Mouse (Mus musculus) CH12.LX (cell line): ENCODE results near the gene Ribc1. TPM values are rescaled to one million over a fixed set of nuclear protein-coding genes. Genes with fewer than 3 reads are reported as not detected.

Experiments used
- DNase-seq: peaks from one replicate; pipeline ENCODE4 v3.0.0-alpha.2; 2013; ENCODE audit errors: extremely low read depth
- H3K27ac ChIP-seq: 2 replicates; pipeline ENCODE4 v1.5.1; 2012; ENCODE audit warnings: low read depth, mild to moderate bottlenecking, control low read depth, moderate library complexity; ENCODE audit not compliant: insufficient read depth
- H3K27me3 ChIP-seq: replicated peaks from 2 replicates; pipeline ENCODE3; 2012; ENCODE audit warnings: inconsistent platforms
- H3K36me3 ChIP-seq, 2 experiments: replicated peaks in 1 of 2; 2 replicates each; pipeline versions ENCODE3 to v1.6.1; 2012; ENCODE audit warnings: inconsistent platforms in 1 of 2, low read length in 1 of 2, mild to moderate bottlenecking in 1 of 2, mixed read lengths in 1 of 2, moderate library complexity in 1 of 2; ENCODE audit not compliant: control insufficient read depth in 1 of 2, insufficient read depth in 1 of 2
- H3K4me1 ChIP-seq, 2 experiments: 2 replicates each; pipeline ENCODE4 v1.6.1; 2012; ENCODE audit warnings: inconsistent platforms in 1 of 2, moderate library complexity in 1 of 2; ENCODE audit not compliant: insufficient read depth in 2 of 2, control insufficient read depth in 1 of 2
- H3K4me2 ChIP-seq: 2 replicates; pipeline ENCODE4 v1.6.1; 2012; ENCODE audit warnings: low read depth, mild to moderate bottlenecking, control low read depth; ENCODE audit not compliant: poor library complexity, insufficient read depth, severe bottlenecking
- H3K4me3 ChIP-seq, 3 experiments: fragments of 150-350 bp in 1 of 3; sonication (generic) in 1 of 3; replicated peaks in 1 of 3; 2 replicates each; pipeline versions ENCODE3 to v1.5.1; 2011 to 2012; ENCODE audit warnings: low read depth in 2 of 3, low read length in 2 of 3, mild to moderate bottlenecking in 2 of 3, moderate library complexity in 2 of 3, control low read depth in 1 of 3, improper control_type of control experiment in 1 of 3, inconsistent platforms in 1 of 3, mixed read lengths in 1 of 3; ENCODE audit not compliant: poor library complexity in 1 of 3
- H3K79me2 ChIP-seq: replicated peaks from 2 replicates; pipeline ENCODE4 v1.6.1; 2012; ENCODE audit warnings: mild to moderate bottlenecking, moderate library complexity; ENCODE audit not compliant: control insufficient read depth, poor library complexity, insufficient read depth, severe bottlenecking; ENCODE audit errors: extremely low read depth
- H3K9ac ChIP-seq: 2 replicates; pipeline ENCODE4 v1.6.1; 2012; ENCODE audit warnings: low read depth, mild to moderate bottlenecking, control low read depth, moderate library complexity; ENCODE audit not compliant: insufficient read depth
- H3K9me3 ChIP-seq: replicated peaks from 2 replicates; pipeline ENCODE3; 2012; ENCODE audit warnings: low read length, inconsistent platforms, mixed read lengths
- BHLHE40 ChIP-seq: IDR thresholded peaks from 2 replicates; pipeline ENCODE4 v1.6.1; 2011; ENCODE audit warnings: mild to moderate bottlenecking, low read depth, low read length, improper control_type of control experiment
- CHD2 ChIP-seq: IDR thresholded peaks from 2 replicates; pipeline ENCODE4 v1.6.1; 2011; ENCODE audit warnings: low read length, improper control_type of control experiment
- E2F4 ChIP-seq: IDR thresholded peaks from 2 replicates; pipeline ENCODE4 v1.6.1; 2011; ENCODE audit warnings: low read depth, low read length, improper control_type of control experiment; ENCODE audit not compliant: insufficient replicate concordance
- ELF1 ChIP-seq: IDR thresholded peaks from 2 replicates; pipeline ENCODE4 v1.6.1; 2014; ENCODE audit warnings: low read depth, mild to moderate bottlenecking, inconsistent platforms, low read length, improper control_type of control experiment
- ETS1 ChIP-seq: conservative IDR thresholded peaks from 2 replicates; pipeline ENCODE4 v1.6.1; 2012; ENCODE audit warnings: low read depth, mild to moderate bottlenecking, inconsistent platforms, low read length, improper control_type of control experiment, moderate library complexity
- GABPA ChIP-seq: IDR thresholded peaks from 2 replicates; pipeline ENCODE4 v1.6.1; 2012; ENCODE audit warnings: low read depth, low read length, improper control_type of control experiment, inconsistent platforms; ENCODE audit not compliant: insufficient replicate concordance
- HCFC1 ChIP-seq: IDR thresholded peaks from 2 replicates; pipeline ENCODE4 v1.6.1; 2012; ENCODE audit warnings: low read depth, mild to moderate bottlenecking, inconsistent platforms, low read length, improper control_type of control experiment
- IRF4 ChIP-seq: IDR thresholded peaks from 2 replicates; pipeline ENCODE4 v1.6.1; 2014; ENCODE audit warnings: low read depth, mild to moderate bottlenecking, inconsistent platforms, low read length, improper control_type of control experiment
- JUN ChIP-seq: IDR thresholded peaks from 2 replicates; pipeline ENCODE4 v1.6.1; 2011; ENCODE audit warnings: low read depth, mild to moderate bottlenecking, low read length, improper control_type of control experiment, moderate library complexity; ENCODE audit not compliant: insufficient read depth
- JUND ChIP-seq: conservative IDR thresholded peaks from 2 replicates; pipeline ENCODE4 v1.6.1; 2011; ENCODE audit warnings: low read depth, low read length, improper control_type of control experiment
- KAT2A ChIP-seq: IDR thresholded peaks from 2 replicates; pipeline ENCODE4 v1.6.1; 2012; ENCODE audit warnings: low read length, improper control_type of control experiment, inconsistent platforms; ENCODE audit not compliant: insufficient replicate concordance
- MAFK ChIP-seq: IDR thresholded peaks from 2 replicates; pipeline ENCODE4 v1.6.1; 2011; ENCODE audit warnings: low read length, improper control_type of control experiment; ENCODE audit not compliant: insufficient replicate concordance
- MAX ChIP-seq: IDR thresholded peaks from 2 replicates; pipeline ENCODE4 v1.6.1; 2011; ENCODE audit warnings: low read length, improper control_type of control experiment
- MEF2A ChIP-seq: IDR thresholded peaks from 2 replicates; pipeline ENCODE4 v1.6.1; 2014; ENCODE audit warnings: low read depth, mild to moderate bottlenecking, inconsistent platforms, low read length, improper control_type of control experiment, borderline replicate concordance
- MXI1 ChIP-seq: IDR thresholded peaks from 2 replicates; pipeline ENCODE4 v1.6.1; 2011; ENCODE audit warnings: mild to moderate bottlenecking, low read depth, low read length, improper control_type of control experiment
- MYC ChIP-seq: IDR thresholded peaks from 2 replicates; pipeline ENCODE4 v1.6.1; 2011; ENCODE audit warnings: low read depth, mild to moderate bottlenecking, improper control_type of control experiment, low read length
- NELFE ChIP-seq: IDR thresholded peaks from 2 replicates; pipeline ENCODE4 v1.6.1; 2011; ENCODE audit warnings: low read depth, low read length, improper control_type of control experiment
- NRF1 ChIP-seq: IDR thresholded peaks from 2 replicates; pipeline ENCODE4 v1.6.1; 2014; ENCODE audit warnings: low read depth, mild to moderate bottlenecking, inconsistent platforms, low read length, improper control_type of control experiment, moderate library complexity
- POLR2A ChIP-seq: IDR thresholded peaks from 2 replicates; pipeline ENCODE4 v1.6.1; 2011; ENCODE audit warnings: low read depth, mild to moderate bottlenecking, improper control_type of control experiment, low read length
- POLR2AphosphoS2 ChIP-seq: IDR thresholded peaks from 2 replicates; pipeline ENCODE4 v1.6.1; 2011; ENCODE audit warnings: low read depth, low read length, improper control_type of control experiment
- SIN3A ChIP-seq: IDR thresholded peaks from 2 replicates; pipeline ENCODE4 v1.6.1; 2012; ENCODE audit warnings: low read length, improper control_type of control experiment, inconsistent platforms
- SMC3 ChIP-seq: IDR thresholded peaks from 2 replicates; pipeline ENCODE4 v1.6.1; 2011; ENCODE audit warnings: low read depth, low read length, improper control_type of control experiment
- TBP ChIP-seq: conservative IDR thresholded peaks from 2 replicates; pipeline ENCODE4 v1.6.1; 2011; ENCODE audit warnings: low read depth, low read length, improper control_type of control experiment
- TCF12 ChIP-seq: IDR thresholded peaks from 2 replicates; pipeline ENCODE4 v1.6.1; 2014; ENCODE audit warnings: low read depth, mild to moderate bottlenecking, inconsistent platforms, low read length, improper control_type of control experiment
- UBTF ChIP-seq: IDR thresholded peaks from 2 replicates; pipeline ENCODE4 v1.6.1; 2012; ENCODE audit warnings: low read depth, mild to moderate bottlenecking, inconsistent platforms, low read length, improper control_type of control experiment, moderate library complexity
- USF1 ChIP-seq: IDR thresholded peaks from 2 replicates; pipeline ENCODE4 v1.6.1; 2014; ENCODE audit warnings: low read depth, mild to moderate bottlenecking, inconsistent platforms, low read length, improper control_type of control experiment
- USF2 ChIP-seq: conservative IDR thresholded peaks from 2 replicates; pipeline ENCODE4 v1.6.1; 2011; ENCODE audit warnings: low read depth, low read length, improper control_type of control experiment
- ZMIZ1 ChIP-seq: IDR thresholded peaks from 2 replicates; pipeline ENCODE4 v1.6.1; 2012; ENCODE audit warnings: low read depth, mild to moderate bottlenecking, inconsistent platforms, low read length, improper control_type of control experiment
- ZNF384 ChIP-seq: IDR thresholded peaks from 2 replicates; pipeline ENCODE4 v1.6.1; 2012; ENCODE audit warnings: low read depth, low read length, improper control_type of control experiment, inconsistent platforms
- dilution Hi-C: fragments of 300-500 bp; cut with MboI; formaldehyde crosslinking; loops from 2 replicates; pipeline ENCODE4 v1.14.3; 2020; ENCODE audit warnings: low sequenced_read_pairs; ENCODE audit not compliant: extremely low pct_unique_long_range_greater_than_20kb, extremely low pct_ligation_motif_present
- in situ Hi-C: fragments of 300-500 bp; cut with MboI; formaldehyde crosslinking; loops from 3 replicates; pipeline ENCODE4 v1.14.3; 2019; ENCODE audit warnings: low sequenced_read_pairs, low pct_ligation_motif_present, low pct_unique_long_range_greater_than_20kb, mixed read lengths
- polyA plus RNA-seq: library from polyadenylated mRNA; unstranded; fragments of >175 nt; gene quantifications from 2 replicates; pipeline ENCODE4 v1.2.1, GENCODE M21; 2012; ENCODE audit warnings: low read depth; ENCODE audit not compliant: insufficient read length
- total RNA-seq, 2 experiments: library from RNA; depleted of rRNA; stranded (reverse); fragments of 300-350 nt in 1 of 2; fragments of >200 nt in 1 of 2; gene quantifications; 2 replicates each; pipeline ENCODE4 v1.2.3; 2012 to 2014

The Ribc1 gene
- total RNA-seq (2012; rRNA removed) (5.7 and 7.2 TPM in 2 replicates), total RNA-seq (2014; rRNA removed) (5.7 and 5.8 TPM in 2 replicates), polyA plus RNA-seq (6.0 and 7.7 TPM in 2 replicates)

DNA sequence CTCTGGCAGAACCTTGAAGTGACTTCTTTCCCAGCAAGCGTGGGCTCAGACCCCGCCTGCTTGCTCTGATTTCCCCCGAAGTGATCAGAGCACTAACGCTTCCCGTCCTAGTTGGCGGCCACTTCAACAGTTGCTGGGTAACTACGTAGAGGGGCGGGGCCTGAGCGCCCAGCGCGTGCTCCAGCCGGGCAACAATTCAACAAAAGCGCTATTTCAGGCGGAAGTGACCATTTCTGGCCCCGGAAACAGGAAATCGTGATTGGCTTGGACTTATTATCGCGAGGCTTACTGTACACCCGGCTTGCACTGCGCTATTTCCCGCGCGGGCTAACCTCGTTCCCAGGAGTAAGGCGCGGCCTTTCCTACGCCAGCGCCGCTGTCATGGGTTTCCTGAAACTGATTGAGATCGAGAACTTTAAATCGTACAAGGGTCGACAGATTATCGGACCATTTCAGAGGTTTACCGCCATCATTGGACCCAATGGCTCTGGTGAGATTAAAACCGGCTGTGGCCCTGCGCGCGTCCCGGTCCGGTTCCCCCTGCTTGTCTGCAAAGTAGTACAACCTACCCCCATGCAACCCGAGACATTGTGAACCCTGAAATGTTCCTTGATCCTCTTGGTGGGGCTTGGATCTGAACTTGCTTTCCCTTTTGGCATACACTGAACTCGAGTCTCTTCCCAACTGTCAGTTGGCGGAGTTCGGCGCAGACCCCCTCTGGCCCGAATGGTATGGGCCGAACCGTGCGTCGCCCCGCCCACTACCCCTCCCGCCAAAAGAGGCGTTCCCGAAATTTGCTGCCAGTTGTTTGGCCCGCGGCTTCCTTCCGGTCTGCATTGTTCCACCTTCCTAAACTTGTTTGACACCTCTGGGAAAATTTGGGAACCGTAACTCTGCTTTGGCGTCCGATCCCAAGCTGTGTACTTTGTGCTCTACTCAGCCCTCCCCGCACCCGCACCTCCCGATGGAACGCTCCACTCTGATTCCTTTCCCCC lies at the start of gene Ribc1, which contains the start of gene Smc1a:
Gene Ribc1 (minus strand): TSS at position 145 of the 995 bp plus-strand sequence.
Gene Smc1a (plus strand): TSS at position 278 of the 995 bp plus-strand sequence.
- Histone ChIP-seq H3K4me2 (peak within 1 kb of the TSS; percentile 53), H3K27ac (peak within 1 kb of the TSS; percentile 81), H3K4me1 (peaks cover 3% of the 10 kb centered on the region in 2 experiments; a peak in 1 of 4 replicates), H3K36me3 (peaks cover 2 to 12% of the 10 kb centered on the region in 2 experiments), H3K27me3 (no peaks in the 10 kb centered on the region), H3K79me2 (peaks cover 44% of the 10 kb centered on the region), H3K4me3 (peak within 1 kb of the TSS; percentile 71 to 94 (median 80)), H3K9ac (peak within 1 kb of the TSS; percentile 95), H3K9me3 (no peaks in the 10 kb centered on the region)
- dilution Hi-C loops (no loop called here), in situ Hi-C loops (no loop called here)
- no peak; the same call in 1 of the 2 replicates for TF ChIP-seq IRF4
- TF ChIP-seq KAT2A = peak; percentile 94
- TF ChIP-seq JUN = no peak
- peak; percentile 98 for TF ChIP-seq CHD2
- peak; percentile 86 for TF ChIP-seq HCFC1
- peak; percentile 87 for TF ChIP-seq SIN3A
- TF ChIP-seq MEF2A = no peak
- TF ChIP-seq USF2 = no peak
- TF ChIP-seq MXI1 = peak; percentile 89
- no peak for TF ChIP-seq USF1
- 0 out of 2 replicates have a peak, but pooled peaks have one; percentile 26 for TF ChIP-seq ETS1
- 0 out of 2 replicates have a peak, but pooled peaks have one; percentile 62 for TF ChIP-seq POLR2AphosphoS2
- TF ChIP-seq UBTF = no peak
- peak; percentile 95 for TF ChIP-seq ELF1
- TF ChIP-seq SMC3 = no peak
- no peak for TF ChIP-seq JUND
- TF ChIP-seq BHLHE40 = peak; percentile 58
- peak; percentile 80 for TF ChIP-seq NELFE
- TF ChIP-seq ZNF384 = no peak
- peak; percentile 86 for TF ChIP-seq POLR2A
- TF ChIP-seq TBP = 0 out of 2 replicates have a peak, but pooled peaks have one; percentile 59
- peak; percentile 94; the same call in 1 of the 2 replicates for TF ChIP-seq E2F4
- peak; percentile 72 for TF ChIP-seq NRF1
- peak; percentile 62; the same call in 1 of the 2 replicates for TF ChIP-seq TCF12
- no peak for TF ChIP-seq MAFK
- TF ChIP-seq ZMIZ1 = peak; percentile 79; the same call in 1 of the 2 replicates
- peak; percentile 89; the same call in 1 of the 2 replicates for TF ChIP-seq MAX
- TF ChIP-seq MYC = peak; percentile 84
- TF ChIP-seq GABPA = no peak; the same call in 1 of the 2 replicates
- peak; percentile 93 for DNase-seq
